Mouse (Mus musculus) mature B cell (primary cell): ENCODE results near the gene Ercc5.

Source experiments
- in situ Hi-C: fragments of 300-500 bp; cut with MboI; formaldehyde crosslinking; loops from 2 replicates; pipeline ENCODE4 v1.14.3; 2019

Gene Ercc5

DNA sequence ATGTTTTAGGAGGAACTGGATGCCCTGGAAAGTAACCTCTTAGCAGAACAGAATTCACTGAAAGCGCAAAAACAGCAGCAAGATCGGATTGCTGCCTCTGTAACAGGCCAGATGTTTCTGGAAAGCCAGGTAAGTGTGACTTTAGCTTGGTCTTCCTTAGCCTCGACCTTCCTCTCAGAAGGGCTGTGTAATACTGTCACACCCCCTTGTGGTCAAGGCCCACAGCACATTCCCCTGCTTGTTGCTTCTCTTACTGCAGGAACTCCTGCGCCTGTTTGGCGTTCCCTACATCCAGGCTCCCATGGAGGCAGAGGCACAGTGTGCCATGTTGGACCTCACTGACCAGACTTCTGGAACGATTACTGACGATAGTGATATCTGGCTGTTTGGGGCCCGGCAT is 26.4 kb downstream of the Ercc5 start:
- in situ Hi-C loops: no loop called here

DNA sequence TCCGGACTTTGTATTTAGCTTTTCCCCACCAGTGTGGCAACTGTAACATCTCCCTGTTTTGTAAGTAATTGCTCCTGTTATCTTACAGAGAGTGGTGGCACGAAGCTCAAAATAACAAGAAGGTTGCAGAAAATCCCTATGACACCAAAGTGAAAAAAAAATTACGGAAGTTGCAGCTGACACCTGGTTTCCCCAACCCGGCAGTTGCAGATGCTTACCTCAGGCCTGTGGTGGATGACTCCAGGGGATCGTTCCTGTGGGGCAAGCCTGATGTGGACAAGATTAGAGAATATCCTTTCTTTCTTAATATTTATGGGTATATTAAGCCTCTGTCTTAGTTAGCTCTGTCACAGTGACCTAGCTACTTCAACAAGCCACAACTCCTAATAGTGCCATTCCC is 30.5 kb downstream of the Ercc5 start:
- in situ Hi-C loops: no loop called here

DNA sequence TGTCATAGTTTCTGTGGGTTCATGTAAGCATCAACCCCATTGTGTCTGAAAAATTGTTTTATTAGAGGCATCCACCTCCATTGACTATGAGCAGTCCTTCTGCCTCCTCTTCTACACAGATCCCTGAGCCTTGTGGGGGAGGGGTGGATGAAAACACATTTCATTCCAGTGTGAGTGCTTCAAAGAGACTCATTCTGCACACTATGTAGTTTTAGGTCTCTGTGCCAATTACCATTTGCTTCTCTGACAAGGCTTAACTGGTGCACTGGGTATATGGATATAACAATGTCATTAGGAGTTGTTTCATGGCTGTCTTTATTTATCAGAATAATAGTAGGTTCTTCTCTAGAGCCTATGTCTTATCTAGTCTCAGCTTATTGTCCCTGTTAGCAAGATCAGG is 38.9 kb downstream of the Ercc5 start:
- in situ Hi-C loops: no loop called here

DNA sequence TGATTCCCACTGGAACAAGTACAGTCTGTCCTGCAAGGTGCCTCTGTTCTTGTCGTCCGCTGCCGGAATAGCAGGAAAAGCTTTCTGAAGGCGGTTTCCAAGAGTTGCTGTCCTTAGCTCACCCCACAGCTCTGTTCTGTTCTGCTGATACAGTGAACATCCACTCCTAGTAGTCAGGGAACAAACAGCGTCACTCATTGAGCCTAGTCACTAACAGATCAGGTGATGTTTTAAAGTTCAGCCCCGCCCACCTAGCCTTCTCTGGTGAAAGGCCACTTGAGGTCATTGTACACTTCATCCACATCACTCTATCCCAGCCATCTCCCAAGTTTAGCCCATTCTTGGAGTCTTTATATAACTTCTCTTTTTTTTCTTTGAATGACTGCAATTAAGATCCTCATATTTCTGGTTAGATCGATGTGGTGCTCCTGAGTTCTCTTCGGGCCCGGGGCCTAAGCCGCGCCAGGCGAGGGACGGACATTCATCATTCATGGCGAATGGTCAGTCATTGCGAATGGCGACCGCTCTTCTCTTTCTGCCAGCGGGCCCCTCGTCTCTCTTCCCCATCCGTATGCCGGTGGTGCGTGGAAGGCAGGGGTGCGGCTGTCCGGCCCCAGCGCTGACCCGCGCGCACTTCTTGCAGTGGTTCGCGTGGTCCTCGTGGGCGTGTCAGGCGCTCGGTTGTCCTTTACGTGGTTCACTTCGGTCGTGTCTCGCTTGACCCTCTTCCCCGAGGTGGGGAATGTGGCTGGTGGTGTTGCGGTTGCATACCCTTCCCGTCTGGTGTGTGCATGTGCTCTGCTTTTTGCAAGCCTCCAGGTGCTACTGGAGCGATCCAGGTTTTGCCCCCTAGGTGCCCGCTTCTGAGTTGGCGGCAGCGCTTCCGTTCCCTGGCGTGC is 51.0 kb downstream of the Ercc5 start:
- in situ Hi-C loops: no loop called here

DNA sequence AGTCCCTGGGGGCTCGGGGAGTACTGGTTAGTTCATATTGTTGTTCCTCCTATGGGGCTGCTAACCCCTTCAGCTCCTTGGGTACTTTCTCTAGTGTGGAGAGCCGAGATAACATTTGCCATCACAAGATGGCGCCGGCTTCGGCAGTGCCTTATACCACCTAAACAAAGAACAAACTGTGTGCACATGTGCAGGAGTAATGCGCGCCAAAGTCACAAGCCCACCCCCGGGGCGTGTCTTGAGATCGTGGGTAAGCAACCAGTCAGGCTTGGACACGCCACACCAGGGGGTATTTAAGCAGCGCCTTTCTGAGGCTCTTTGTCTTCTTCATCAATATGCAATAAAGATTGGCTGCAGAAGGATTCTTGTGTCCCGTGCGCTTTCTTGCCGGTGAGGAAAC is 55.3 kb downstream of the Ercc5 start:
- in situ Hi-C loops: no loop called here

DNA sequence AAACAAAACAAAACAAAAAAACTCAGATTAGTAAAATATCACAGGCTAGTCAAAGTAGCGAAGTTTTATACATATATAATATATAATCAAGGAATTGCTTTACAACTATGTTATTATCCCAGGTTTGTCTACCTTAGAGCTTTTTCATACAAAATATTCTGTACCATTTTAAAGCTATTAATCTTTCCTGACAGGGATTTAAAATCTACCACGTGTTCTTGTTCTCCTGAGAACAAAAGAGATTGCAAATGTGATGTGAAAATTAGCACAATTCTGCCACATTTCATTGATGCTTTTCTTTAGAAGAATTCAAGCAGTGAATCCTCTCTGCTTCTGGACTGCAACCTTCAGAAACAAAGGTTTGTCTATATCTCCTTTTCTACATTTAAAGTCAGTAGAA is 66.9 kb downstream of the Ercc5 start:
- in situ Hi-C loops: no loop called here

DNA sequence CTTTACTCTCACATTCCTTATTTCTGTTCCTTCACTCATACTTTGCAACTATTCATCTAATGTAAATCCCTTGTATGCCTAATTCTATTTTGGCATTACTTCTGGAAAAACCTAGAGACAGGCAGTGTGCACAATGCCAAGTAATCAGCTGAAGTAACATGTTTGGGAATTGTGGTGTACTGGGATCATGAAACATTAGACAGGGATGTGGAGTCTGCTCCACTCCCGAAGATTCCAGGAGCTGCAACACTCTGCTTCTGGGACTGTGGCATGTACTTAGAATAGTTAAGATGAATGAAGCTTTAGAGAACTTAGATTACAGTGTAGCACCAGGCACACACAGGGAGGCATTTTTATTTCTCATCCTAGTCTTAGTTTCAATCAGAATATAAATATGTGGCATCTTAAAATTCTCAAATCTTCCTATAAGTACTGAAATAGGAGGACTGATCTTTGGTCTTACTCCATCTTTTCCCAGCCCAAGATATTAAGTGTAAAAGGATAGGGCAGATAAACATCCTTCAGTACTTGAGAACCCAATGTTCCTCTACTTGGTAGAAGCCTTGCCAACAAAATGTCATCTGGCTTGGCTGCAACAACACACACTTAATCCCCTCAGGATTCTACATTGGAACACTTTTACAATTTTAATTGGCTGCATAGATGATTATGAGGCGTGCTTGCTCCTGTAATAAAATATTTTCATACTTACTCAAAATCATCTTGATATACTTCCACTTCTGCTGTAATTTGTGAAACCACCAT is 69.0 kb downstream of the Ercc5 start:
- in situ Hi-C loops: no loop called here

DNA sequence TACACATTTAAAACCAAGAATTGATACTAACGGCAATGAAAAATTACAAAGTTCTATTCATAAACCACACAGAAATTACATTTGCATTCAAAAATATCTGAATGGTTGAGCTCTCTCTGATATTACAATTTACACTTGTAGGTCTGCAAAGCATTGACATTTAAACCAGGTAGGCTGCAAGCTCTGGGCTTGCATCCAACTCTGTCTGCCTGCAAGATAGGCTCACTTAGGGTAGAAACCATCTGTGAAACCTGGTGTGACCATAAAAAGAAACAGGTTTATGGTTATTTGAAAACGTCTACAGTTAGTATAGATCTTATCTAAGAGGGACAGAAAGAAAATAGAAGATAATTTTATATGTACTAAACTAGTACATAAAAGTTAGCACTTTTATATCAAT is 69.6 kb downstream of the Ercc5 start:
- in situ Hi-C loops: no loop called here

DNA sequence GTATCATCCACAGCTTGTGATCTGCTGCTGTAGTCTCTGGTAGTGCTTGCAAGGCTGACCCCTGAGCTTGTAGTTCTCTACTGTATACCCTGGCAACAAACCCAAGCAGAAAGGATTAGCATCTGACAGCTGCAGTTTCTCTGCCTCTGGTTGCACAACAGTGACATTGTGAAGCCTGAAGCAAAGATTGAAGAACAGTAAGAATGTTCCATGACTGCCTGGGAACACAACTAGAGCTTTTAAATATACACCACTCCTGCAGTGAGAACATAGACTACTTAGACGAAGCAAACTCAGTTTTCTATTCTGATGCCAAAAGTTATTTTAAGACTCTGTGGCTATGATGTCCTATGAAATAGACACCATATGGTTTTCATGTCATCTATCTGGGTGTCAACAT is 71.3 kb downstream of the Ercc5 start, which contains the start of gene Mettl21e:
Gene Mettl21e, minus strand, starts transcription at position 86 of the 400 bp plus-strand sequence.
- in situ Hi-C loops: no loop called here

DNA sequence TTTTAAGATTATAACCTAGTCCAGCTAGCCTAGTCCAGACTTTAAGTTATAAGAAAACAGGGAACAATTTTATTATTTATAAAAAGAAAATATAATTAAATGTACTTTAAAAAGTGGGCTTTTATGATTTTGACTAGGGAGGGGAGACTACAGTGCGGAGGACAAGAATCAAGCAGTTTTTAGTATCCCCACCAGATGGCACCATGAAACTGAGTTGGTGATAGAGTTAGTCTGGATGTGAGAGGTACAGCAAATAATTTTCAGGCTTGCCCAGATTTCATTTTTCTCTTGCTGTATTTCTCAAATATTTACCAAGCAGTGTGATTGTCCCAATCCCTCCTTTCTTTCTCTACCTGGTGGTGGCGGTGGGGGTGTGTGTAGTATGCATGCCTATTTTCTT is 81.5 kb downstream of the Ercc5 start:
- in situ Hi-C loops: no loop called here
